Mouse (Mus musculus): ENCODE data around the gene Atp6v0d1.

Atp6v0d1 gene

DNA sequence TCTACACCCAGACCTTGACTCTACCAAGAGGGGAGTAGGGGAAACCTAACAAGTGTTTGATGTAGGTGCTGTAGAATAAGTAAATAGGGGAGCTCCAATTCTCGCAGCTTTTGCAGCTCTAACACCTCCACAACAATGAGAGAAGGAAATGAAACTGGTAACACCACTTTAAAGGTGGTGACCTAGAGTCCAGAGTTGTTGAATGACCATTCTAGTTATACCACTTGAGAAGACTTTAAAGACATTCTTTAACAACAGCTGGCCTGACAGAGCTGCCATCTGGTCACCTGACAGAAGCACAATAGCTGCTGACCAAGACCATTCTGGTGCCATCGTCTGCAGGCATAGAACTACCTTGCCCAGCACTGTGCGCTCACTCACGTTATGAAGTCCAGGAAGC, 26.9 kb downstream of the Atp6v0d1 start:
- DNase-seq (ENCODE audit: low read depth, low spot score) = no peak

GRCm38 (mm10) chr8:105537011-105537677, 28.7 kb downstream of the Atp6v0d1 start:
- no peak for DNase-seq (ENCODE audit: low read depth, low spot score)

DNA sequence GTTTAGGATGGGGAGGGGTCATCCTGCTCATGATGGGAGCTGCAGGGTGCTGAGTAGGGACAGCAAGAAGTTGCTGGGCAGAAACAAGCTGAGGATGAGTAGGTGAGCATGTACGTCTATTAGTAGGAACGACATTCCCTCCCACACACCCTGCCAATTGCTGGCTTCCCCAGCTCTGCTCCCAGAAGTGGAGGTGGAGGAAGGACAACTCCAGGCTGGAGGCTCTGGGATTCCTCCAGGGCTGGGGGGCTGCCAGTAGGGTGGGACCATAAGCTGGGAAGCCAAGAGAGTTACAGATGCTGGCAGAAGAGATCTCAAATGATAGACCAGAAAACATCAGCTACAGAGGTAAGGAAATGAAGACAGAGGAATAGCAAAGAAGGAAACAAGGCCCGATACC, 29.3 kb downstream of the Atp6v0d1 start:
- no peak for DNase-seq (ENCODE audit: low read depth, low spot score)

DNA sequence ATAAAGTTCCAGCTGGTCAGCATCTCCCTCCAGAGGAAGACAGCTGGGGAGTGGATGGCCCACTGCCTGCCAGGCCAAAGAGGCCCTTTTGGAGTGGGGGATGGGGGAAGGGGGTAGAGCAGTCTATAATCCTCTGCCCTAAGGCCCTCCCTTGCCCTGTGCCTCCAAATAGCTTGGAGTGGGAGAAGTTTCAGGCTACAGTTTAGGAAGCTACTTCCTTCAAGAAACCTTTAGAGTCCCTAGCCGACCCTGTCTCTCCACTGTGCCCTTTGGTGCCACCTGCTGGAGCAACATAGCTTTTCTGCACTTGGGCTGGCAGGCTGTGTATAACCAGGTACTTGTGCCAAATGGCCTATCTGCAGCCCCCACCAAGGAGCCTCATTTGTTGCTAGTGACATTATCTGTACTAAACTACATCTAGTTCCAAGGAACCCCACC, 31.9 kb downstream of the Atp6v0d1 start:
- peak; percentile 78 for DNase-seq (ENCODE audit: low read depth, low spot score)

DNA sequence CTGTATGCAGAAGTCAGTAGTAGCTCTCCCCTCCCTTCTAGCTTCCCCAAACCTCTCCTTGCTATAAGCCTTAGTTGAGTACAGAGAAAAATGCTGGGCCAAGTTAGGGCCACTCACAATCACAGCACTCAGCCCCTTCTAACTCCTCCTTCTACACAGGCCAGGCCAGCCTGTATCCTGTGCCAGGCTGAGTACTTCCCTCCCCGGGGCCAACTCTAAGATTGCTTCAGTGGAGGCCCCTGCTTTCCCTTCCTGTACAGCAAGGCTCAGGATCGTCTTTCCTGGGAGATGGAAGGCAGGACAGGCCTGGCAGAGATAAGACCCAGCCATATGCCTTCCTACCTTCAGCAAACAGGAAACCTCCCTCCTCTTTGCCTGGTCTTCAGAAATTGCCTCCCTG, 32.4 kb downstream of the Atp6v0d1 start:
- no peak for DNase-seq (ENCODE audit: low read depth, low spot score)

- DNase-seq (ENCODE audit: low read depth, low spot score) = peak; percentile 74
Observed at GRCm38 (mm10) chr8:105531774-105532173, 34.1 kb downstream of the Atp6v0d1 start.

- no peak for DNase-seq (ENCODE audit: low read depth, low spot score)
Observed at GRCm38 (mm10) chr8:105529271-105529670, 36.6 kb downstream of the Atp6v0d1 start.

GRCm38 (mm10) chr8:105528206-105528605, 37.6 kb downstream of the Atp6v0d1 start:
- no peak for DNase-seq (ENCODE audit: low read depth, low spot score)

- DNase-seq (ENCODE audit: low read depth, low spot score) = no peak
Observed at GRCm38 (mm10) chr8:105527110-105527509, 38.7 kb downstream of the Atp6v0d1 start.

DNA sequence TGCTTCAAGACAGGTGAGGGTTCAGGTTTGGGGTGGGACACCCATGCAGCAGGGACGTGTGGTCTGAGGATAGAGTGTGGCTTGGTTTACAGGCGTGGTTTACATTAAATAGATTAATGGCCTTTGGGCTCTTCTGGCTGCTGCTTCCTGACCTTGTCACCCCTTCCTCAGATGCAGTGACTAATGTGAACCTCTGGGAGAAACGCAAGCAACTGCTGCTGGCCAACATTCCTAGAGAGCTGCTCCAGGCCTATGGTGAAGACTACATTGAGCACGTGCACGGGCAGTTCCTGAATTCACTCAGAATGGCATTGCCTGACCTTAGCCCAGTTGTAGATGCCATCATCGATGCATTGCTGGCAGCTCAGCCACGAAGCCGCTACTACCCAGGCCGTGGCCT, 43.0 kb downstream of the Atp6v0d1 start:
- DNase-seq (ENCODE audit: low read depth, low spot score) = no peak

- DNase-seq (ENCODE audit: low read depth, low spot score) = no peak
Observed at GRCm38 (mm10) chr8:105521995-105522769, 43.7 kb downstream of the Atp6v0d1 start.

- no peak for DNase-seq (ENCODE audit: low read depth, low spot score)
Observed at GRCm38 (mm10) chr8:105521061-105521460, 44.8 kb downstream of the Atp6v0d1 start.

GRCm38 (mm10) chr8:105520521-105520920, 45.3 kb downstream of the Atp6v0d1 start:
- no peak for DNase-seq (ENCODE audit: low read depth, low spot score)

DNA sequence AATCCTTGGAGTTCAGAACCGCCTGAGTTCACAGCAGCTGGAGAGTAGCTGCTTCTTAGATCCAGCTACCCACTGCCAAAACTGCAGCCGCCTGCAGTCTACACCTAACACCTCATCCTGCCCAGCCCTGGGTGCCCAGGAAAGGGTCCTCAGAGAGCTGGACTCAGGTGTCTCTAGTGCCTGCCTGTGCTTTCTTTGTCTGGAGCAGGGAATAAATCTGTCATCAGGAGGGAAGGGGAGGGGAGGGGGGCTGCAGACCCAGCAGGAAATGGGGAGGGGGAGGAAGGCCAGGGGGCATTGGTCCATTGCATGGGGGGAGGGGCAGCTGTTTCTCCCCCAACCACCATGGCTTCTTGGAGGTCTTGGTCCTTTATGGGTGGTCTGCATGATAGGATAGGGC, 46.3 kb downstream of the Atp6v0d1 start:
- no peak for DNase-seq (ENCODE audit: low read depth, low spot score)

GRCm38 (mm10) chr8:105518436-105519313, 47.2 kb downstream of the Atp6v0d1 start, which contains the start of gene Hsd11b2:
Gene Hsd11b2 (plus strand): TSS chr8:105518755.
- peak; percentile 66 for DNase-seq (ENCODE audit: low read depth, low spot score)

DNA sequence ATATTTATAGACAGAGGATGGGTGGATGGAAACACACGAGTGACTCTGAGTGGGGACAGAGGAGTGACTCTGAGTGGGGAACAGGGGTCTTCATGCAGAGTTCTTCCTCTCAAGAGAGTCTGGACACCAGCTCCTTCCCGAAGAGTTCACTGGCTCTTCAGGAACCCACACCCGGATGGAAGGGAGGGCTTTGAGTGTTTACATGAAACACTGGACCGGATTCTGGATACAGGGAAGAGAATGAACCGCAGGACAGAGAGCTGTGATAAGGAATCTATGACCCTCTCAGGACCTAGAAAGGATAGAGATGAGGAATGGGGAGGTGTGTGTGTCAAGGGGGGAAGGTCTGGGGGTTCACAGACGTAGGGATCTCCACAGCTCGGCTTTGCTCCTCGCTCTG, 48.5 kb downstream of the Atp6v0d1 start:
- DNase-seq (ENCODE audit: low read depth, low spot score) = no peak

DNA sequence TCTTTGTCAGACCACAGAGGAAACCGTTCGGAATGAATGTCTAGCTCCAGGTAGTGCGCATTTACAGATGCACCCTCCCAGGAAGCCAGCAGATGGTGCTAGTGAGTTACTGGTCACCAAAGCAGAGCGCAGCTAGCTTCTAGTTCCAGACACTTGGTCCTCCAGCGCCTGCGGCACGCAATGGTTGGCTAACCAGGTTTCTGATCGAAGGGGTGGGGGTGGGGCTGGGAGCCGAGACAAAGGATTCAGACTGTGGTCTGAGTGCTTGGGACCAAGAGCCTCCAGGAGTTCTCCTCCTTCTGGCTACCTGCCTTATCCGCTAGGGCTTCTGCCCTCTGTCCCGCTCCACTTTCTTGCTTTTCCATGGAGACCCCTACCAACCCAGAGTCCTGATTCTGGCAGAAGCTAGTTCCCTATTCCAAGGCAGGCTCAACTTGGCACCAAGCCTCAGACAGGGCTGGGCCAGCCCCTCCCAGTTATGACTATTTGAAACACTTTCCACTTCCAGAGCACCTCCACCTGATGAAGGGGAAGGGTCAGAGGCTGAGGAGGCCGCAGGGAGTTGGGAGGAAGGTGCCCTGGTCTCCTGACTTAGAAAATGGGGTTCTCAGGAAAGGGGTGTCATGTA, 49.7 kb downstream of the Atp6v0d1 start:
- DNase-seq (ENCODE audit: low read depth, low spot score) = peak; percentile 97

DNA sequence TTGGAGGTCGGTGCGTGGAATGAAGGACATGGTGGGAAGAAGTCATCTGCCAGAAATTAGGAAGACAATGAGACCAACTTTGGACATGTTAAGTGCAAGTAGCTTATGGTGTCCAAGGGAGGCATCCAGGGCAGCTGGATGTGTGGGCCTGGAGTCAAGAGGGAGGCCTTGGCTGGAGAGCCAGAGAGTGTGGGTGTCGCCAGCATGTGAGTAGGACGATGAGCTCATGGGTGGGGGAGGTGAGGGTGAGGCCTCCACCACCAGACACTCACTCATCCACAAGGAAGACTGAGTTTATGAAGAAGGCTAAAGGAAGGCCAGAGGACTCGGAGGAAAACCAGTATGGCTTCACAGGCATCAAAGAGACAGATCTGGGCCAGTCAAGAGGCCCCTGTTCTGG, 51.2 kb downstream of the Atp6v0d1 start:
- peak; percentile 40 for DNase-seq (ENCODE audit: low read depth, low spot score)

DNA sequence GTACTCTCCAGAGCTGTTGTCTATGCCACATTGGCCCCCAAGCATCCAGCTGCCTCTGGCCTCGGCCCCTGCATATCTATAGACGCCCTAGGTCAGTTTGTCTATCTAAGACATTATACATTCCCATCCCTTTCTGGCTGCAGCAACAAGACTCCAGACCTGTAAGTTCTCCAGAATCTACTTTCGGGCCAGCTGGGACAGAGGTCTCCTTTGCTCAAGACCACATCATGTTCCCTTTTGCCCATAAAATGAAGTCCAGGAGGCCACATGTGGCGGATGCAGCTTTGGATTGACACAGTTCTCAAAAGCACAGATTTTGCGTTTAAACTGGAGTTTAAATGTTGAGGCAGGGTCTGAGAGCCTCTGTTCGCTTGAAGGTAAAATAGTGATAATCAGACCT, 51.7 kb downstream of the Atp6v0d1 start:
- no peak for DNase-seq (ENCODE audit: low read depth, low spot score)

DNA sequence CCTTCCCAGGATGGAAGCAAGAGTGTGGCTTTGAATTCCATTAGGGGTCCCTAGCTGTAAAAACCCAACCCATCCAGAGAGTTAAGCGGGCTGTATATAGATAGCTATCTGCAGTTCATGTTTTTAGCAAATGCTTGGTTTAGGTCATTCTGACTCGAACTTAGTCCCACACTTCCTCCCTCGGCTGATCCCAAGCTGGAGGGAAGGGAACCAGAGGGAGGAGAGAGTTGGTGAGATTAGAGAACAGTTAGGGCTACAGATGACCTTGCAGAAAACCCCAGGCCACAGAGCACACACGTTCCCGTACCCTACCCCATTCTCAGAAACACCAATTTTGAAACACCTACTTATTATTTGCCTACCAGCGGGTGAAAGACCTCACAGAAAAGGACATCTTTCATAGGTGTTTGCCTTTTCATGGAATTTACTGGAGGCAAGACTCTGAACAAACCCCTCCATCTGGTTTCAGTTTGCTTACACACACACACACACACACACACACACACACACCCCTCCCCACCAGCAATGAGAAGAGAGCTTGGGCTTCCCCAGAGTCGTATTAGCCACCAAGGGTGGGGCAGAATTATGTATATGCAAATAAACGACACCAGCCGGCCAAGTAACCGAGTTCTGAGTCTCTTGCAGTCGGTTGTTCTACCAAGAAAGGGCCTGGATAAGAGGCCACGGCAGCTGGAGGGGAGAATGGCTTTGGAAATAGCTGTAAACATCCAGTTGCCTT, 55.7 kb downstream of the Atp6v0d1 start:
- DNase-seq (ENCODE audit: low read depth, low spot score) = no peak

DNA sequence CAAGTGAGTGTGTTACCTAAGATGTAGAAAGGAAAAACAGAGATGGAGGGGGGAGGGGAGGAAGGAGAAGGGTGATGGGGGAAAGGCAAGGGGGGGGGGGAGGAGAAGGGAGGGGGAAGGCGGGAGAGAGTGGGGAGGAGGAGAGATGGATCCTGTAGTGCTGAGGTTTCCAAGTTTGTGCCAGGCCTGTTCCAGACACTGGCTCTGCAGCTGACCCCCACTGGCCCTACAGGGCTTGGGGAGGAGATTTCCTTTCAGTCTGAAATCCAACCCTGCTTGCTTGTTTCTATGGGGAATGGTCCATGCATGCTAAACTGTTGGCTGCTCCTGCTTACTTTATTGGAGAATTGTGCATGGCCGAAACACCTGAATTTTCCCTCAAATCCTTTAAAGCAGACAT, 57.1 kb downstream of the Atp6v0d1 start:
- DNase-seq (ENCODE audit: low read depth, low spot score) = no peak
